Mouse (Mus musculus) CH12.LX (cell line): ENCODE results near the gene Vac14.

Experiments
- CTCF ChIP-seq, 2 experiments: IDR thresholded peaks in 1 of 2; conservative IDR thresholded peaks in 1 of 2; 2 replicates each; pipeline ENCODE4 v1.5.1; 2011 to 2012; ENCODE audit warnings: low read depth in 2 of 2, low read length in 2 of 2, improper control_type of control experiment in 1 of 2, inconsistent platforms in 1 of 2, mild to moderate bottlenecking in 1 of 2, moderate library complexity in 1 of 2
- HCFC1 ChIP-seq: IDR thresholded peaks from 2 replicates; pipeline ENCODE4 v1.6.1; 2012; ENCODE audit warnings: low read depth, mild to moderate bottlenecking, inconsistent platforms, low read length, improper control_type of control experiment
- JUN ChIP-seq: IDR thresholded peaks from 2 replicates; pipeline ENCODE4 v1.6.1; 2011; ENCODE audit warnings: low read depth, mild to moderate bottlenecking, low read length, improper control_type of control experiment, moderate library complexity; ENCODE audit not compliant: insufficient read depth
- MAFK ChIP-seq: IDR thresholded peaks from 2 replicates; pipeline ENCODE4 v1.6.1; 2011; ENCODE audit warnings: low read length, improper control_type of control experiment; ENCODE audit not compliant: insufficient replicate concordance
- NELFE ChIP-seq: IDR thresholded peaks from 2 replicates; pipeline ENCODE4 v1.6.1; 2011; ENCODE audit warnings: low read depth, low read length, improper control_type of control experiment
- NRF1 ChIP-seq: IDR thresholded peaks from 2 replicates; pipeline ENCODE4 v1.6.1; 2014; ENCODE audit warnings: low read depth, mild to moderate bottlenecking, inconsistent platforms, low read length, improper control_type of control experiment, moderate library complexity
- POLR2A ChIP-seq: IDR thresholded peaks from 2 replicates; pipeline ENCODE4 v1.6.1; 2011; ENCODE audit warnings: low read depth, mild to moderate bottlenecking, improper control_type of control experiment, low read length
- POLR2AphosphoS2 ChIP-seq: IDR thresholded peaks from 2 replicates; pipeline ENCODE4 v1.6.1; 2011; ENCODE audit warnings: low read depth, low read length, improper control_type of control experiment
- UBTF ChIP-seq: IDR thresholded peaks from 2 replicates; pipeline ENCODE4 v1.6.1; 2012; ENCODE audit warnings: low read depth, mild to moderate bottlenecking, inconsistent platforms, low read length, improper control_type of control experiment, moderate library complexity
- USF2 ChIP-seq: conservative IDR thresholded peaks from 2 replicates; pipeline ENCODE4 v1.6.1; 2011; ENCODE audit warnings: low read depth, low read length, improper control_type of control experiment
- ZMIZ1 ChIP-seq: IDR thresholded peaks from 2 replicates; pipeline ENCODE4 v1.6.1; 2012; ENCODE audit warnings: low read depth, mild to moderate bottlenecking, inconsistent platforms, low read length, improper control_type of control experiment

GRCm38 (mm10) chr8:110733036-110733435 lies 114.7 kb downstream of the Vac14 start:
- TF ChIP-seq CTCF (conservative IDR thresholded peaks at IDR 0.05 in 1 of 2, IDR thresholded peaks at IDR 0.05 in 1 of 2; ENCODE audit: low read depth in 2 of 2, low read length in 2 of 2) (no peak), NRF1 (no peak), NELFE (no peak), HCFC1 (no peak), POLR2A (no peak), UBTF (no peak), JUN (no peak), USF2 (no peak), MAFK (no peak), ZMIZ1 (no peak), POLR2AphosphoS2 (no peak)
